Mouse (Mus musculus) C2C12 (cell line): Measurements from ENCODE around the gene Ring1.
A peak's percentile ranks its signal among the peaks of the same experiment; 100 is the strongest.

Source experiments
- CEBPB ChIP-seq: IDR thresholded peaks from one replicate; pipeline ENCODE4 v1.6.1; 2011; ENCODE audit warnings: low read depth, mild to moderate bottlenecking, control low read depth, moderate library complexity
- CTCF ChIP-seq: IDR thresholded peaks from one replicate; pipeline ENCODE4 v1.5.1; 2011; ENCODE audit not compliant: control insufficient read depth, insufficient read depth, insufficient read length
- MAX ChIP-seq: IDR thresholded peaks from one replicate; pipeline ENCODE4 v1.6.1; 2011; ENCODE audit warnings: mild to moderate bottlenecking, control low read depth
- MYOD1 ChIP-seq: IDR thresholded peaks from one replicate; pipeline ENCODE4 v1.6.1; 2011; ENCODE audit warnings: low read depth; ENCODE audit not compliant: control insufficient read depth, insufficient read length
- MYOG ChIP-seq: IDR thresholded peaks from one replicate; pipeline ENCODE4 v1.6.1; 2011; ENCODE audit not compliant: control insufficient read depth, insufficient read length; ENCODE audit errors: extremely low read depth
- USF1 ChIP-seq: IDR thresholded peaks from one replicate; pipeline ENCODE4 v1.6.1; 2011; ENCODE audit warnings: low read depth, mild to moderate bottlenecking, control low read depth, moderate library complexity

DNA sequence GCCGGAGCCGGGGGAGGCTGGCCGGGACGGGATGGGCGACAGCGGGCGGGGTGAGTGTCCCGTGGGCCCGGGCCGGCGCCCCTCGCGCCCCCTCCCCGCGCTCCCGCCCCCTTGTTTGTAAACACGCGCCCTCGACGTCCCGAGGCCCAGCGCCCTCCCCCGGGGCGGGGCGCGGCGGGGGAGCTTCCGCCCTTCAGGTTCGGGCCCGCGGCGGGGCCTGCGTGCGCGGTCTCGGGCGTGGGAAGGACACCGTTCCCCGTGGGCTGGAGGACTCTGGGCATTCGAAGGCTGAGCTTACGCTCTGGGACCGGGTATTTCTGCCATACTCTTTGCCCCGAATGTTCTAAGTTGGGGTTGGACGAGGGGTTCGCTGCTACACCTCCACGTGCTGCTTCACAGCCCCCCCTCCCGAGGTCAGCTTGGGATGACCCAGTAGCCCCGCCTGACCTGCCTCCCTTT, 7.7 kb upstream of the Ring1 start:
- TF ChIP-seq CTCF (no peak), CEBPB (no peak), USF1 (no peak), MYOG (no peak), MYOD1 (no peak), MAX (peak; percentile 73)
